Mouse (Mus musculus): ENCODE data around the gene Abhd17b. TPM values are rescaled to one million over a fixed set of nuclear protein-coding genes. Genes with fewer than 3 reads are reported as not detected.

The Abhd17b gene
- polyA plus RNA-seq, 1 experiment from 2014 or later: 56.0 TPM

DNA sequence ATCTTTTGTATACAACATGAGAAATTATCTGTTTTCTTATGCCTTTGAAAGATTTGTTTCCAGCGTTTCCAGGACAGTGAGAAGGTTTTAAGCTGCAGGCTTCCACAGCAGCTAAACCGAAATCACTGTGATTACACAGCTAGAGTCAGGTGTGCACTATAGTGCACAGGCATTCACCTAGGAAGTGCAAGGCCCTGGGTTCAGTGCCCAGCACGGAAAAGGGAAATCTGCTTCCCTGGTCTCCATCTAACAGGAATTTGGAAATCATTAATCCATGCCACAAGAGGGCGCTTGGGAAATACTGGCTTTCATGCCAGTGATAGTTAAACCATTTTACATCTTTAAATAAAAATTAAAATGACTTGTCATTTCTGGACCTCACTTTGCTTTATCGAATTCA lies 81.1 kb downstream of the Abhd17b start:
- no peak overlapping the region for H3K9ac ChIP-seq (replicated peaks; ENCODE audit: low read depth, low read length)
- no peak overlapping the region for H3K4me2 ChIP-seq (ENCODE audit: low read depth, low read length)
- no peak overlapping the region for H3K27ac ChIP-seq (ENCODE audit: low read depth, low read length)
- no peaks in the 10 kb centered on the region for H3K9me3 ChIP-seq (ENCODE audit: control insufficient read depth, low read length)
- no peaks in the 10 kb centered on the region for H3K27me3 ChIP-seq (ENCODE audit: control insufficient read depth, insufficient read depth, low read length)
- peaks cover 5% of the 10 kb centered on the region; the same call in 1 of the 2 replicates for H3K4me1 ChIP-seq (ENCODE audit: control insufficient read depth, insufficient read depth, low read length)
- no peak overlapping the region for H3K4me3 ChIP-seq (ENCODE audit: low read depth, low read length)
- no peaks in the 10 kb centered on the region for H3K36me3 ChIP-seq (ENCODE audit: control insufficient read depth, insufficient read depth, low read length)
- no peak for ATAC-seq (ENCODE audit: low read depth)
- WGBS: 45% methylated on average over 5 of the region's 5 CpGs

Other genes starting within 250 kb of the Abhd17b start
- gene Gda, start 179.7 kb upstream of the Abhd17b start, polyA plus RNA-seq (2014; fragmentation: Nextera tagmentation; extraction: Ambion mirVana): 0.60 and 0.91 TPM in 2 replicates
- 53.2 and 64.9 TPM in 2 replicates for gene 1110059E24Rik, start 209 bp upstream of the Abhd17b start, polyA plus RNA-seq (2014; fragmentation: Nextera tagmentation; extraction: Ambion mirVana)
- 21.1 and 31.0 TPM in 2 replicates for gene Cemip2, start 125.2 kb downstream of the Abhd17b start, polyA plus RNA-seq (2014; fragmentation: Nextera tagmentation; extraction: Ambion mirVana)